ENCODE assay signal across 8 mouse cellular contexts in genomic region chr4:57275116-57275743, GRCm38 (mm10). TPM values are rescaled to one million over a fixed set of nuclear protein-coding genes. Genes with fewer than 3 reads are reported as not detected.
DNase-seq lines count a peak whose midpoint lies in the region; ATAC-seq and TF ChIP-seq lines count a peak whose summit lies in the region.

No protein-coding gene starts in this region.

- peak; percentile 91 for DNase-seq in ZHBTc4 (ENCODE audit: low read depth, low spot score)
- DNase-seq in gastrocnemius, postnatal 25 days = peak; percentile 22
- peak; percentile 73 for DNase-seq in thymus, postnatal 0 days (ENCODE audit: low spot score)

- H3K9me3 ChIP-seq in kidney, embryonic 14.5 days (ENCODE audit: control insufficient read depth, low read length) = no peaks in the 10 kb centered on the region
- no peaks in the 10 kb centered on the region for H3K9me3 ChIP-seq in liver, embryonic 16.5 days (replicated peaks; ENCODE audit: control insufficient read depth, low read length)
- H3K9me3 ChIP-seq in neural tube, embryonic 14.5 days (ENCODE audit: control insufficient read depth, low read length) = no peaks in the 10 kb centered on the region

- no peaks in the 10 kb centered on the region for H3K27me3 ChIP-seq in C2C12 (ENCODE audit: control insufficient read depth, insufficient read depth, insufficient read length)
- H3K27me3 ChIP-seq in kidney, embryonic 14.5 days (ENCODE audit: control insufficient read depth, insufficient read depth, low read length) = no peaks in the 10 kb centered on the region
- no peaks in the 10 kb centered on the region for H3K27me3 ChIP-seq in liver, embryonic 16.5 days (ENCODE audit: control insufficient read depth, insufficient read depth, low read depth, low read length)
- no peaks in the 10 kb centered on the region for H3K27me3 ChIP-seq in neural tube, embryonic 14.5 days (ENCODE audit: control insufficient read depth, insufficient read depth, low read length)

- WGBS in kidney, embryonic 14.5 days = 6% methylated on average over 8 of the region's 8 CpGs
- WGBS in liver, embryonic 16.5 days (ENCODE audit: insufficient replicate concordance) = 3% methylated on average over 8 of the region's 8 CpGs
- 2% methylated on average over 8 of the region's 8 CpGs for WGBS in neural tube, embryonic 14.5 days

- no peak overlapping the region for H3K9ac ChIP-seq in kidney, embryonic 14.5 days (ENCODE audit: low read depth, low read length)
- no peak overlapping the region for H3K9ac ChIP-seq in liver, embryonic 16.5 days (ENCODE audit: low read depth, low read length)
- no peak overlapping the region for H3K9ac ChIP-seq in neural tube, embryonic 14.5 days (replicated peaks; ENCODE audit: low read depth, low read length)

- H3K4me2 ChIP-seq in kidney, embryonic 14.5 days (replicated peaks; ENCODE audit: low read depth, low read length) = no peak overlapping the region
- no peak overlapping the region for H3K4me2 ChIP-seq in liver, embryonic 16.5 days (ENCODE audit: low read depth, low read length)
- peak overlapping the region; percentile 23; the same call in 1 of the 2 replicates for H3K4me2 ChIP-seq in neural tube, embryonic 14.5 days (ENCODE audit: low read depth, low read length)

- no peaks in the 10 kb centered on the region for H3K79me3 ChIP-seq in C2C12 (ENCODE audit: low read depth)

- ATAC-seq in common myeloid progenitor, adult 5-6 weeks (replicated peaks; ENCODE audit: low read depth, poor library complexity, severe bottlenecking) = peak; percentile 83
- peak; percentile 54 for ATAC-seq in kidney, embryonic 14.5 days (ENCODE audit: low FRiP score, low TSS enrichment)
- peak; percentile 35; the same call in 1 of the 2 replicates for ATAC-seq in liver, embryonic 16.5 days (ENCODE audit: low read depth)
- peak; percentile 89 for ATAC-seq in neural tube, embryonic 14.5 days (ENCODE audit: low read depth)

- TF ChIP-seq CTCF in C2C12 (IDR thresholded peaks at IDR 0.05; ENCODE audit: control insufficient read depth, insufficient read depth, insufficient read length) = peak; percentile 80

- peaks cover 17% of the 10 kb centered on the region; the same call in 1 of the 2 replicates for H3K4me1 ChIP-seq in kidney, embryonic 14.5 days (ENCODE audit: control insufficient read depth, insufficient read depth, low read length)
- H3K4me1 ChIP-seq in liver, embryonic 16.5 days (ENCODE audit: control insufficient read depth, low read depth, low read length) = no peaks in the 10 kb centered on the region; the same call in 1 of the 2 replicates
- 0 out of 2 replicates have a peak, but pooled peaks cover 6% of the 10 kb centered on the region for H3K4me1 ChIP-seq in neural tube, embryonic 14.5 days (ENCODE audit: control insufficient read depth, insufficient read depth, low read length)

- no peak overlapping the region for H3K4me3 ChIP-seq in C2C12 (ENCODE audit: insufficient read depth, poor library complexity, severe bottlenecking)
- H3K4me3 ChIP-seq in kidney, embryonic 14.5 days (ENCODE audit: low read length) = no peak overlapping the region
- H3K4me3 ChIP-seq in liver, embryonic 16.5 days (ENCODE audit: low read depth, low read length) = no peak overlapping the region
- no peak overlapping the region for H3K4me3 ChIP-seq in neural tube, embryonic 14.5 days (ENCODE audit: low read depth, low read length)

- H3K36me3 ChIP-seq in C2C12 (ENCODE audit: control insufficient read depth, insufficient read depth) = no peaks in the 10 kb centered on the region
- H3K36me3 ChIP-seq in kidney, embryonic 14.5 days (ENCODE audit: control insufficient read depth, insufficient read depth, low read length) = no peaks in the 10 kb centered on the region
- H3K36me3 ChIP-seq in liver, embryonic 16.5 days (ENCODE audit: control insufficient read depth, insufficient read depth) = no peaks in the 10 kb centered on the region
- H3K36me3 ChIP-seq in neural tube, embryonic 14.5 days (ENCODE audit: control insufficient read depth, insufficient read depth, low read length) = no peaks in the 10 kb centered on the region

- H3K79me2 ChIP-seq in C2C12 (ENCODE audit: control insufficient read depth, insufficient read depth) = no peaks in the 10 kb centered on the region

- no peak overlapping the region for H3ac ChIP-seq in C2C12 (ENCODE audit: control insufficient read depth, insufficient read length, low read depth)

- H3K27ac ChIP-seq in kidney, embryonic 14.5 days (ENCODE audit: low read depth, low read length) = no peak overlapping the region
- H3K27ac ChIP-seq in liver, embryonic 16.5 days (ENCODE audit: low read length) = no peak overlapping the region
- H3K27ac ChIP-seq in neural tube, embryonic 14.5 days (ENCODE audit: low read depth, low read length) = peak overlapping the region; percentile 74; the same call in 1 of the 2 replicates

TF ChIP-seq in C2C12, 6 proteins besides CTCF, POLR2A, EP300 and RAD21:
- TF ChIP-seq MYOD1 (IDR thresholded peaks at IDR 0.05; ENCODE audit: control insufficient read depth, insufficient read length, low read depth) (no peak), MYOG (IDR thresholded peaks at IDR 0.05; ENCODE audit: control insufficient read depth, extremely low read depth, insufficient read length) (no peak)
TF ChIP-seq in C2C12: peak in this region for 0.

RNA-seq across cellular contexts. Expression of gene Ptpn3, which starts 26.4 kb away (rescaled TPM):
- 3.1 TPM for polyA plus RNA-seq in C2C12 (2012; fragmentation: generic; extraction: Trizol)
- total RNA-seq in common myeloid progenitor, adult 5-6 weeks (2017) = 3.2 and 10.5 TPM in 2 replicates
- total RNA-seq in gastrocnemius, postnatal 25 days (2021) = 10 to 100 TPM; 40.4 to 46.3 TPM
- polyA plus RNA-seq in kidney, embryonic 14.5 days (2014; fragmentation: Nextera tagmentation; extraction: Ambion mirVana) = 14.8 and 17.0 TPM in 2 replicates
- polyA plus RNA-seq in liver, embryonic 16.5 days (2015; fragmentation: Nextera tagmentation; extraction: Ambion mirVana) = 1.0 and 1.1 TPM in 2 replicates
- polyA plus RNA-seq in neural tube, embryonic 14.5 days (2014; fragmentation: Nextera tagmentation; extraction: Ambion mirVana) = 6.3 and 7.6 TPM in 2 replicates
- polyA plus RNA-seq in thymus, postnatal 0 days (2015; fragmentation: Nextera tagmentation; extraction: Ambion mirVana) = 2.4 and 2.6 TPM in 2 replicates

Comparison
In these comparisons a context has a peak if more than half of its experiments do, and no peak if none do; other contexts are left out.
1. DNase-seq: peak in every context shown above with its lines; median percentile 91 in ZHBTc4; 73 in thymus, postnatal 0 days; 22 in gastrocnemius, postnatal 25 days.
2. ATAC-seq: peak in every context shown above with its lines; median percentile 89 in neural tube, embryonic 14.5 days; 83 in common myeloid progenitor, adult 5-6 weeks; 54 in kidney, embryonic 14.5 days; 35 in liver, embryonic 16.5 days.